Mouse (Mus musculus): ENCODE measurements around the gene Med10. TPM values are rescaled to one million over a fixed set of nuclear protein-coding genes. Genes with fewer than 3 reads are reported as not detected.
A peak's percentile ranks its signal among the peaks of the same experiment; 100 is the strongest.

Med10 gene
- total and polyA plus RNA-seq, 2 experiments from 2014 or later, result 51.3 to 157 TPM

DNA sequence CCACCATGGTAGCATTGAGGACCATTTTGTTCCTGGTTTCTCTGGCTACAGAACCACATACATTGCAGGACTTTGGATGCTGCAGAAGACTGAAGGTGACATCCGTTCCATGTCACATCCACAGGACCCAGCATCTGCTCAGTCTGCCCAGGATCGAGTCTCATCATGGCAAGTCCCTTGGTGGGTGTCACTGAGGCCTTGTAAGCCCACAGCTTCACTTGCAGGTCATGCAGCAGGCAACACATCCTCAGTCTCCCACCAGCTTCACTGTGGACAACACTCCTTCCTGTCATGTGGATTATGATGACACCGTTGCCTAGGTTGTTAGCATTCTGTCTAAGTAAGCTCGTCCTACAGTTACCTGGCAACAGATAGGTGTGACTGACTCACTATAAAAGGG, 29.8 kb upstream of the Med10 start:
- Histone ChIP-seq H3K4me3 (ENCODE audit: low read length) (no peak overlapping the region), H3K9me3 (ENCODE audit: low read length) (no peaks in the 10 kb centered on the region), H3K9ac (replicated peaks; ENCODE audit: low read length) (no peak overlapping the region), H3K36me3 (ENCODE audit: insufficient read depth, low read length) (no peaks in the 10 kb centered on the region), H3K4me1 (ENCODE audit: insufficient read depth, low read length) (no peaks in the 10 kb centered on the region), H3K4me2 (ENCODE audit: low read depth, low read length) (no peak overlapping the region), H3K27me3 (ENCODE audit: insufficient read depth, low read length) (no peaks in the 10 kb centered on the region), H3K27ac (no peak overlapping the region)
- WGBS, result 74% methylated on average over 4 of the region's 4 CpGs
- TF ChIP-seq CTCF (IDR thresholded peaks at IDR 0.05; ENCODE audit: low read depth), result no peak
- DNase-seq (ENCODE audit: low spot score) (no peak), ATAC-seq (no peak)

DNA sequence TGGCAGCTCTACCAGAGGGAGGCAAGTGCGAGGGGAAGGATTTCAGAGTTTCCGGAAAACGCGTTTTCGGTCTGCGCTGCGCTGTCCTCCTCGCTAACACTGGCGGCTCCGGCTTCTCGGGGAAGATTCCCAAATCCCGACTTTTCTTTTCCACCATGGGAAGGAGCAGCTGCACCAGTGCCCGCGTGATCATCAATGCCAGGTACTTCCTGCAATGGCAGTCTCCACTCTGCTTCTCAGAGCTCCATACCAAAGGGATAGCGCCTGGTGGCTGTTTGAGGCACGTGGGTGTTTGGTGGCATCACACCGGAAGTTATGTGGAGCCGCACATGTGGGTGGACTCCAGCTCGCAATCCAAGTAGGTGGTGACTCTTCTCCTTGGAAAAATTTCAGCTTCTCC, 24.0 kb upstream of the Med10 start:
- Histone ChIP-seq H3K9me3 (ENCODE audit: low read length) (no peaks in the 10 kb centered on the region), H3K27ac (no peak overlapping the region), H3K4me2 (ENCODE audit: low read depth, low read length) (no peak overlapping the region), H3K9ac (replicated peaks; ENCODE audit: low read length) (no peak overlapping the region), H3K36me3 (ENCODE audit: insufficient read depth, low read length) (no peaks in the 10 kb centered on the region), H3K27me3 (ENCODE audit: insufficient read depth, low read length) (no peaks in the 10 kb centered on the region), H3K4me3 (ENCODE audit: low read length) (no peak overlapping the region), H3K4me1 (ENCODE audit: insufficient read depth, low read length) (no peaks in the 10 kb centered on the region)
- ATAC-seq, result no peak
- no peak for TF ChIP-seq CTCF (IDR thresholded peaks at IDR 0.05; ENCODE audit: low read depth)
- no peak for DNase-seq (ENCODE audit: low spot score)
- 95% methylated on average over 19 of the region's 19 CpGs for WGBS

DNA sequence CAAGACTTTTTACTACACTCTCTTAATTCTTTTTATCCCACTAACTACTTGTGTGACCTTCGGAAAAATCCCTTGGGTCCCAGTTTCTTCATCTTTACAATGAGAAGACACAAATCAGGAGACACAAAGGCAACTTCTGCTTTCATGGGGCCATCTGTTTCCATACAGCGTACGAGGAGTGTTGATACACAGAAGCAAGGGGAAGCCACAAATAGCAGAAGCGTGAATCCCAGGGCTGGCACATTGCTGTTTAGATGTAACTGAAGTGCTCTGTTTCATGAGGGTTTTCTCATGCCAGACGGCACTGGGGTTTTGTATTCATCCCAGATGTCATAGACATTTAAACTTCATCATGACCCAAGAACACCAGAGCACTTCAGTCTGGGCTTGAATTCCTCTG, 13.5 kb upstream of the Med10 start:
- H3K4me1 ChIP-seq (ENCODE audit: insufficient read depth, low read length), result no peaks in the 10 kb centered on the region; the same call in 1 of the 2 replicates
- no peak overlapping the region for H3K4me3 ChIP-seq (ENCODE audit: low read length)
- H3K27me3 ChIP-seq (ENCODE audit: insufficient read depth, low read length), result no peaks in the 10 kb centered on the region
- no peaks in the 10 kb centered on the region for H3K9me3 ChIP-seq (ENCODE audit: low read length)
- no peak for TF ChIP-seq CTCF (IDR thresholded peaks at IDR 0.05; ENCODE audit: low read depth)
- H3K27ac ChIP-seq, result no peak overlapping the region
- H3K9ac ChIP-seq (replicated peaks; ENCODE audit: low read length), result no peak overlapping the region
- ATAC-seq (no peak), DNase-seq (ENCODE audit: low spot score) (no peak)
- no peaks in the 10 kb centered on the region for H3K36me3 ChIP-seq (ENCODE audit: insufficient read depth, low read length)
- no peak overlapping the region for H3K4me2 ChIP-seq (ENCODE audit: low read depth, low read length)
- 83% methylated on average over 5 of the region's 5 CpGs for WGBS

DNA sequence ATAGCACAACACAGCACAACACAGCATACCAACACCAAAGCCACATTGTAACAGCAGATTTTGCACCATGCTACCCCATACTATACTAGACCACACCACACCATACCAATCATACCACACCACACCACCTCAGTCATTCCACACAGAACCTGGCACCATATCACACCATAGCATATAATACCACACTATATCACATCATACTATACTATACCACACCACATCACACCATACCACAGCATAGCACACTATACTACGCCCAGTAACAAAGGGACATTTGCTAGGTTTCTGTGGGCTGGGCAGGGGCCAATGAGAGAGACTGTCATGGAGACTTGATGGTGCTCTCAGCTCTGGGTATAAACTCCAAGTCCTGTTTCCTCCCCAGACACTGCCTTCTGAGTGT, 10.4 kb upstream of the Med10 start:
- Histone ChIP-seq H3K27ac (no peak overlapping the region), H3K9me3 (ENCODE audit: low read length) (no peaks in the 10 kb centered on the region), H3K27me3 (ENCODE audit: insufficient read depth, low read length) (no peaks in the 10 kb centered on the region), H3K9ac (replicated peaks; ENCODE audit: low read length) (no peak overlapping the region), H3K4me1 (ENCODE audit: insufficient read depth, low read length) (no peaks in the 10 kb centered on the region; the same call in 1 of the 2 replicates), H3K4me3 (ENCODE audit: low read length) (no peak overlapping the region), H3K4me2 (ENCODE audit: low read depth, low read length) (no peak overlapping the region), H3K36me3 (ENCODE audit: insufficient read depth, low read length) (no peaks in the 10 kb centered on the region)
- ATAC-seq (peak; percentile 29; the same call in 1 of the 2 replicates), DNase-seq (ENCODE audit: low spot score) (no peak)
- WGBS, result 84% methylated on average over 1 of the region's 1 CpGs
- TF ChIP-seq CTCF (IDR thresholded peaks at IDR 0.05; ENCODE audit: low read depth), result no peak

DNA sequence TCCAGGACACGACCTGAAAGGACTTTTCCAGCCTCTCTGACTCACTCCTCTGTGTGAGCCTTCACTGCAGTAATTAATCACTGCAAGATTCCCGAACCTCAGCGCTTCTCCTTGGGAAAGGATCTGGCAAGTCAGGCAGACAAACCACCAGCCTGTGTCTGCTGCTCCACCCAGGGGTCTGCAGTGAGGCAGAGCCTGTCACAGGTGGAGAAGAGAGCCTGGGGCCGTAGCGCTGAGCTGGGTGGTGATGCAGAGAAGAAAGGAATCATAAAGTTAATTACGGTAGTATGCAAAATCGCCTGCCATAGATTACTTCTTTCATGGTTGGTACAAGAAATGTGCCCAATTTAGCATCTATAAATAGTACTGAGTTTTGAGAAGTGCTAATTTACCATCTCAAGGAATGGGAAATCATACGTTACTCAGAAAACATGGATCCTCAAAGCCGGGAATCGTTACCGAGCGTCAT, 9.6 kb upstream of the Med10 start:
- DNase-seq (ENCODE audit: low spot score) (peak; percentile 50), ATAC-seq (0 out of 2 replicates have a peak, but pooled peaks have one; percentile 45)
- Histone ChIP-seq H3K27ac (no peak overlapping the region), H3K36me3 (ENCODE audit: insufficient read depth, low read length) (no peaks in the 10 kb centered on the region), H3K4me2 (ENCODE audit: low read depth, low read length) (no peak overlapping the region), H3K9me3 (ENCODE audit: low read length) (no peaks in the 10 kb centered on the region), H3K4me1 (ENCODE audit: insufficient read depth, low read length) (no peaks in the 10 kb centered on the region; the same call in 1 of the 2 replicates), H3K4me3 (ENCODE audit: low read length) (no peak overlapping the region), H3K9ac (replicated peaks; ENCODE audit: low read length) (no peak overlapping the region), H3K27me3 (ENCODE audit: insufficient read depth, low read length) (no peaks in the 10 kb centered on the region)
- no peak for TF ChIP-seq CTCF (IDR thresholded peaks at IDR 0.05; ENCODE audit: low read depth)
- WGBS, result 43% methylated on average over 12 of the region's 12 CpGs

DNA sequence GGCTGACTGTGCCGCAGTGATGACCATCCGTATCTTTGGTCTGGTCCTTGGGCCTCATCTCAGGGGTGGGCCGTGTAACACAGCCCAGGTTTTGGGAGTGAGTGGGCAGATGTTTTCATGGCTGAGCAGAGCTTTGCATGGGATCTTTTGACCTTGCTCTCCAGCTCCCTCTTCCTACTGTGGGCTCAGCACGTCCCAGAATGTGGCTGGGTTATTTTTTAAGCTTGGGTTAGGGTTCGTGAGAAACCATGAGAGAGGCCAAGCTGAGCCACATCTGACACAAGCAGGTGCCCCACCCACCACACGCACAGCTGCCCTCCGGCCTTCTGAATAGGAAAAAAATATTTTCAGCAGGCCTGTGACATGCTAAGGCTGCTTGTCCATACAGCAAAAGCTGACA, 7.4 kb upstream of the Med10 start:
- Histone ChIP-seq H3K9ac (replicated peaks; ENCODE audit: low read length) (no peak overlapping the region), H3K36me3 (ENCODE audit: insufficient read depth, low read length) (no peaks in the 10 kb centered on the region), H3K27ac (no peak overlapping the region), H3K4me2 (ENCODE audit: low read depth, low read length) (no peak overlapping the region), H3K4me1 (ENCODE audit: insufficient read depth, low read length) (no peaks in the 10 kb centered on the region; the same call in 1 of the 2 replicates), H3K9me3 (ENCODE audit: low read length) (no peaks in the 10 kb centered on the region), H3K4me3 (ENCODE audit: low read length) (no peak overlapping the region), H3K27me3 (ENCODE audit: insufficient read depth, low read length) (no peaks in the 10 kb centered on the region)
- ATAC-seq, result no peak
- no peak for DNase-seq (ENCODE audit: low spot score)
- no peak for TF ChIP-seq CTCF (IDR thresholded peaks at IDR 0.05; ENCODE audit: low read depth)
- WGBS, result 63% methylated on average over 7 of the region's 7 CpGs

DNA sequence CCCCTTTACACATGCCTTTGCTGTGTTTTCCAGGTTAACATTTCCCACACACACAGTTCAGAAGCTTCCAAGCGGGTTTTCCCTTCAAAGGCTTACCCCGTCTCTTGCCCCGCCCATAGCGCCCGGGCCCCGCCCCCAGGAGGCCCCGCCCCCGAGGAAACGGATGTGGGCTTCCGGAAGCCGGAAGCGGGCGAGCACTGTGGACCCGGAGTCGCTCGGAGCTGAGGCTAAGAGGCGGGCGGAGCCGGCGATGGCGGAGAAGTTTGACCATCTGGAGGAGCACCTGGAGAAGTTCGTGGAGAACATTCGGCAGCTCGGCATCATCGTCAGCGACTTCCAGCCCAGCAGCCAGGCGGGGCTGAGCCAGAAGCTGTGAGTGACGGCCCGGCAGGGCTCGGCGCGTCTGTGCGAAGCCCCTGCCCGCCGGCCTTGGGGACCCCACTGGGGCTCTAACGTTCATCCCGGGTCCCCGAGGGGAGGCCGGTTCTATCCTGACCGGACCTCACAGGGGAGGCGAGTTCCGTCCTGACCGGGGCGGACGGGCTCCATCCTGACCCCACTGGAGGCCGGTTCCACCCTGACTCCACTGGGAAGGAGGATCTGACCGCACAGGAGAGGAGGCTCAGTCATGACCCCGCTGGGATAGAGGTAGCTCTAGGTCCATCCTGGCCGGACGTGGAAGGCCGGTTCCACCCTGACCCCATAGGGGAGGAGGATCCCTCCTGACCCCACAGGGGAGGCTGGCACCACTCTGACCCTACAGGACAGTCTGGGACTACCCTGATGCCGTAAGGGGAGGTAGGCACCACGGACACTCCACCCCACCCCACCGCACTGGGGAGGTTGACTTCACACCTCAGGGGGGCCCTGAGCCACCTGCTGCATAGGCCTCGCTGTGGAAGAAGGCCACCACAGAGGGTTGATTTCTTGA, 7.8 kb downstream of the Med10 start:
- peak overlapping the region; percentile 85 for H3K9ac ChIP-seq (replicated peaks; ENCODE audit: low read length)
- H3K4me2 ChIP-seq (ENCODE audit: low read depth, low read length), result peak overlapping the region; percentile 94
- H3K9me3 ChIP-seq (ENCODE audit: low read length), result no peaks in the 10 kb centered on the region
- H3K4me3 ChIP-seq (ENCODE audit: low read length), result peak overlapping the region; percentile 96
- H3K27me3 ChIP-seq (ENCODE audit: insufficient read depth, low read length), result no peaks in the 10 kb centered on the region
- under 1% methylated on average over 55 of the region's 55 CpGs for WGBS
- DNase-seq (ENCODE audit: low spot score), result peak; percentile 92
- H3K4me1 ChIP-seq (ENCODE audit: insufficient read depth, low read length), result peaks cover 8% of the 10 kb centered on the region
- TF ChIP-seq CTCF (IDR thresholded peaks at IDR 0.05; ENCODE audit: low read depth), result no peak
- peak; percentile 97 for ATAC-seq
- H3K36me3 ChIP-seq (ENCODE audit: insufficient read depth, low read length), result peaks cover 22% of the 10 kb centered on the region
- peak overlapping the region; percentile 58 for H3K27ac ChIP-seq
